Mouse (Mus musculus) intestine, embryonic 15.5 days (tissue): ENCODE measurements around the gene Ssr3. TPM values are rescaled to one million over a fixed set of nuclear protein-coding genes. Genes with fewer than 3 reads are reported as not detected.

Source experiments
- ATAC-seq: fragments of 200-750 bp; cut with Nextera tagmentation; 2 replicates; pipeline ENCODE4 v1.8.0; 2017; ENCODE audit warnings: moderate TSS enrichment, moderate library complexity
- H3K27ac ChIP-seq: fragments of 300-500 bp; sonication (generic); 2 replicates; pipeline ENCODE4 v1.5.1; 2015; ENCODE audit warnings: mild to moderate bottlenecking, inconsistent platforms
- H3K27me3 ChIP-seq: fragments of 300-500 bp; sonication (generic); replicated peaks from 2 replicates; pipeline ENCODE4 v1.6.1; 2015; ENCODE audit warnings: inconsistent platforms
- H3K36me3 ChIP-seq: fragments of 300-500 bp; sonication (generic); 2 replicates; pipeline ENCODE4 v1.6.1; 2015; ENCODE audit warnings: inconsistent platforms
- H3K4me1 ChIP-seq: fragments of 300-500 bp; sonication (generic); replicated peaks from 2 replicates; pipeline ENCODE4 v1.6.1; 2015; ENCODE audit warnings: inconsistent platforms
- H3K4me2 ChIP-seq: fragments of 300-500 bp; sonication (generic); replicated peaks from 2 replicates; pipeline ENCODE4 v1.6.1; 2015; ENCODE audit warnings: mild to moderate bottlenecking, inconsistent platforms
- H3K4me3 ChIP-seq: fragments of 300-500 bp; sonication (generic); replicated peaks from 2 replicates; pipeline ENCODE4 v1.5.1; 2015; ENCODE audit warnings: inconsistent platforms
- H3K9ac ChIP-seq: fragments of 300-500 bp; sonication (generic); 2 replicates; pipeline ENCODE4 v1.6.1; 2015; ENCODE audit warnings: inconsistent platforms
- H3K9me3 ChIP-seq: fragments of 300-500 bp; sonication (generic); 2 replicates; pipeline ENCODE4 v1.6.1; 2016; ENCODE audit warnings: inconsistent platforms
- WGBS: fragments of 180-500 bp; shearing (Covaris S2); methylation state at CpG from one replicate; pipeline ENCODE4 v1.1.7; 2015; 5-methylcytosine and 5-hydroxymethylcytosine counted together
- polyA plus RNA-seq: library from polyadenylated mRNA; unstranded; fragments of >200 nt; fragmentation: Nextera tagmentation; extraction: Ambion mirVana; gene quantifications from 2 replicates; pipeline ENCODE4 v1.2.1, GENCODE M21; 2015

The Ssr3 gene
- polyA plus RNA-seq, 1 experiment from 2014 or later = 299 TPM

GRCm38 (mm10) chr3:65340173-65340951 is 52.1 kb downstream of the Ssr3 start:
- Histone ChIP-seq H3K4me1 (0 out of 2 replicates have a peak, but pooled peaks cover 4% of the 10 kb centered on the region), H3K9me3 (no peaks in the 10 kb centered on the region), H3K9ac (no peak overlapping the region), H3K27me3 (no peaks in the 10 kb centered on the region), H3K4me2 (no peak overlapping the region), H3K27ac (no peak overlapping the region), H3K36me3 (no peaks in the 10 kb centered on the region), H3K4me3 (no peak overlapping the region)
- no peak for ATAC-seq
- WGBS = 74% methylated on average over 5 of the region's 5 CpGs

- Histone ChIP-seq H3K27ac (no peak overlapping the region), H3K9ac (no peak overlapping the region), H3K4me1 (0 out of 2 replicates have a peak, but pooled peaks cover 4% of the 10 kb centered on the region), H3K36me3 (no peaks in the 10 kb centered on the region), H3K9me3 (no peaks in the 10 kb centered on the region), H3K27me3 (no peaks in the 10 kb centered on the region), H3K4me2 (no peak overlapping the region), H3K4me3 (no peak overlapping the region)
- 52% methylated on average over 10 of the region's 10 CpGs for WGBS
- peak; percentile 51; the same call in 1 of the 2 replicates for ATAC-seq
These were observed 54.5 kb downstream of the Ssr3 start for GRCm38 (mm10) chr3:65337835-65338464.

Other genes with a start within 250 kb of the Ssr3 start
- gene Tiparp, start 135.8 kb upstream of the Ssr3 start, polyA plus RNA-seq = 39.0 and 45.6 TPM in 2 replicates